Mouse (Mus musculus) c-Kit-positive CD71-negative TER-119-negative erythroid progenitor cells, embryonic 14.5 days (primary cell): ENCODE data around the gene Slc30a3.
"Not testable (repeated sequence)": the region's sequence is repeated elsewhere in the genome, so short reads cannot be mapped to it uniquely, and the experiment has no call there.

Experiments used
- DNase-seq: peaks from one replicate; pipeline ENCODE4 v3.0.0-alpha.2; 2013; ENCODE audit warnings: low read depth

Slc30a3 gene

DNA sequence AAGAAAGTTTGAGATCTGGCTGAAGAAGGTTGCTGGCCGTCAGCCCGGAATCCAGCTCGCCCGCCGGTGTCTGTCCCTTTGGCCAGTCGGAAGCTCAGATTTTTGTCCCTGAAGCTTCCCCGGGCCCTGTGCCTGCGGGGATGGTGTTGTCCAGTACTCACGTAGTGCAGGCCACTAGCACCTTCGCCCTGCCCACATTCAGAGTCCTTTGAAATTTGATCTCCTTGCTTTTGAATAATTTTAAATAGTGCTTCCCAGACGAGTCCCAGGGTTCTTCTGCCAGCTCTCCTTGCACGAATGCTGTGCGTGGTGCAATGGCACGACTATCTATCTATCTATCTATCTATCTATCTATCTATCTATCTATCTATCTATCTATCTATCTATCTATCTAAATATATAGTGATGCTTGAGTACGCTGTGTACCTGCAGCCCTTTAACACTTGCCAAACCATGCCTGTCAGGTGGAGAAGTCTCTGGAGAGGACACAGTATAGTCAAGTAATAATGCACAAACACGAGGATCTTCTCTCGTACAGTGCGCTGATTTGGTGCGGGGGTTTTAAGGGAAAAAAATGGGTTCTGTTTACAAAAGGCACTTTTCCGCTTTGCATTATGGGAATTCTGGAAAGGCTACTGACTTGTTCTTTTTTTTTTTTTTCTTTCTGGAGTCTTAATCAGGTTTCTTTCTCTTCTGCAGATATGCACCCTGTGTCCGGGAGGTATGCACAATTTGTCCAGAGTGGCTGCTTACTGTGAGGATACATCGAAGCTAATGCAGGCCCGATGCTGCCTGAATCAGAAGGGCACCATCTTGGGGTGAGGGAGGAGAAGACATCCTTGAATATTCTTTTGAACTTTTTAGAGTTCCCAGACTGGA, 59.0 kb downstream of the Slc30a3 start, which contains the start of gene Slc5a6:
TSS of gene Slc5a6 (minus strand) at position 162 of the 879 bp plus-strand sequence.
- DNase-seq, result peak; percentile 54

DNA sequence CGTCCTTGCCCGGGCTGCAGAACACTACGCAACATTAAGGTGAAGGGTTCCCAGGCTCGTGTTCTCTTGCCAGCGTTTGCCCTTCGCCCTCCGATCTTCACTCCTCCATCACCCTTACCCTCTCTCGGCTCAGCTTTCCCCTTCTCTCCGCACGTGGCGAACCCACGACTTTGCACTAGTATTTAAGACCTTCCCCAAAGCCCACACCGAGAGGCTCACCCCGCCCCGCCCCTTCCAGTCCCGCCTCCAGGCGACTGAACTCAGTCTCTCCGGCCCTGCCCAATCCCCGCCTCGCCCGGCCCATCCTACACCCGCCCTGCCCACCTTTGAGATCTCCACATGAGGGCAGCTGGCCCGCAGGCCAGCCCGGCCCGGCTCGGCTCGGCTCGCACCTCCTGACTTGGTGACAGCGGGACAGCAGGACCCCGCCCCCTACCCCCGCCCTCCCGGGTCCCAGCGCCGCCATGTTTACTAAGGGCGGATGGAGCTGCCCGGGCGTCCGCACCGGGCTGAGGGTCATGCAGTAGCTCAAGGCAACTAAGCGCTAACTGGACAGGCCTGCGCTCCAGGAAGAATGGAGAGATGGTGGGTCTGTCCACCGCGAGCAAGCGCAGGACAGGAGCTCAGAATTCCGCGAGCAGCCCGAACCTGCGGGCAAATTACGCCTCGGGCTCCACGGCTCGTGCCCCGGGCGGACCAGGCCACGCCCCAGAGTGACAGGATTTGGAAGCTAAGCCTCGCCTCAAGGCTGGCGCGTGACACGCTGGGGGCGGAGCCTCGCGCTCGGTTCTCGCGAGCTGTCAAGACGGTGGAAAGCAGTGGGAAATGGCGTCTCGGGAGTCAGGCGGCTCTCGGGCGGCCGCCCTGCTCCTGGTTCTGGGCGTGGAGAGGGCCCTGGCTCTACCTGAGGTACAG, 59.9 kb downstream of the Slc30a3 start, which contains the start of gene Atraid:
TSS of gene Atraid (plus strand) at position 465 of the 915 bp plus-strand sequence.
- peak; percentile 97 for DNase-seq

DNA sequence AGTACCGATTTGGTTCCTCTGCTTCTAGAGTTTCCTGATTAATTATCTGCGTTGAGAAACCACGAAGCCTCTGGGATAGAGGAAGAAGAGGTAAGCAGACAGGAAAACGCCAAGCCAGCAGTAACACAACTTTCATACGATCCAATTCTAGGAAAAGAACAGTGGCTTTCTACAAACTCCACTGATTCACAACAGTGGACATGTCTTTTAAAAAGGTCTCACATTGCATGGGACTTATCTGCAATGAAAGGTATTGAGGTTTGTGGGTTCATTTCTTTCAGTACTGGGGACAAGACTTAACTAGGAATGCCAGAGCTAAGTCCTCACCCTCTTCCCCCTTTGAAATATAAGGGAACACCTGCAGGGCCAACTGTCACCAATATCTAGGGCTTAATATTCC, 61.0 kb downstream of the Slc30a3 start:
- no peak for DNase-seq

DNA sequence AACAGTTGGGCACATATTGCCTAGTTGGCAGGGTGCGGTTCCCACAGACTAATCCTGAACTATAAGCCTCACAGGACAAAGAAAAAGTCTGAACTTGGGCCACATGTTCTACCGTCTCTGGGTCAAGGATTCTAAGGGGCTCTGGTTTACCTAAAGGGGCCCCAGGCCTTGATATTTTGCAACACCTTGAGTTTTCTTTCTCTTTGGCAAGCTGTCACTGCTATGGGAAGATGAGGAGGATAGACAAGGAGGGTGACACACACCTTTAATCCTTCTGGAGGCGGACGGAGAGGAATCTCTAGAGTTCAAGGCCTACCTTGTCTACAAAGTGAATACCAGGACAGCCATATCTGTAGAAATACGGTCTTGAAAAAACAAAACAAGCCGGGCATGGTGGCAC, 61.6 kb downstream of the Slc30a3 start:
- no peak for DNase-seq

DNA sequence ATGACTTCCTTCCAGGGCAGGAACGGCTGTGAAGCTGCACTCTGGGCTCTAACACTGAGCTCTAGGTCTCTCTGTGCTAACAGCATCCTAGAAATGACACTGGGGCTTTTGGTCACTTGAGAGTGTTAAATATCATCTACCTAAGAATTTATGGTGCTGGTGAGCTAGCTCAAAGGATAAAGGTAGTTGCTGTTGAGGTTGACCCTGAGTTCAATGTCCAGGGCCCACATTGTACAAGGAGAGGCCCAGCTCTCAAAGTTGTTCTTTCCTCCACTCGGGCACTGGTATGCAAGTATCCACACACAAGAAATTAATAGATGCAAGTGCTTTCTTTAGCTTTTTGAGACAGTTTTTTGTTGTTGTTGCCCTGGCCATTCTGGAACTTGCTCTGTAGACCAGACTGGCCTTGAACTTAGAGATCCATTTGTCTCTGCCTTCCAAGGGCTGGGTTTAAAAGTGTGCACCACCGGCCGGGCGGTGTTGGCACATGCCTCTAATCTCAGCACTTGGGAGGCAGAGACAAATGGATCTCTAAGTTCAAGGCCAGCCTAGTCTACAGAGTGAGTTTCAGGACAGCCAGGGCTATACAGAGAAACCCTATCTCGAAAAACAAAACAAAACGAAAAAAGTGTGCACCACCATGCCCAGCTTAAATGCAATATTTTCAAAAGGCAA, 69.7 kb downstream of the Slc30a3 start:
- no peak for DNase-seq

DNA sequence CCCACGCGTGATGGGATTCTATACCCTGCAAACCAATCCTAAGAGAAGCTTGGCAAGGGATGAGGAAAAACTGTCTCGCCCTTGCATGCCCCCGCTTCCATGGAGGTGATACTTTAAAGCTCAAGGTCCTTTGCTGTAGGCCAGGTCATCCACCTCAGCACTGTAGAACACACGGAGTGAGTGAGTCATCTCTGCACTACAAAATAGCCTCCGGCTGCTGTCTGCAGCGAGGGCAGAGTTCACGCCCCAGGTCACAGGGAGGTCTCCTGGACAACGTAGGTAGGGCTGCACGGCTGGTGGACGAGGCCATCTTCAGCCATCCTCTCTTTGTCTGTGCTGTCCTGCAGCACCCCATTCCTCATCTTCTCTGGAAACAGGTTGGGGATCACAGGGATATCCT, 71.5 kb downstream of the Slc30a3 start:
- not testable (repeated sequence) for DNase-seq
